Comparison of ENCODE assay signal across 8 mouse cellular contexts in genomic region chr4:133090276-133090719, GRCm38 (mm10). TPM values are rescaled to one million over a fixed set of nuclear protein-coding genes. Genes with fewer than 3 reads are reported as not detected.
DNase-seq lines count a peak whose midpoint lies in the region; ATAC-seq lines count a peak whose summit lies in the region.

No protein-coding gene starts in this region.

- H3K9ac ChIP-seq in kidney, embryonic 14.5 days (ENCODE audit: low read depth, low read length), result peak overlapping the region; percentile 45
- H3K9ac ChIP-seq in embryonic facial prominence, embryonic 15.5 days, result no peak overlapping the region
- peak overlapping the region; percentile 49 for H3K9ac ChIP-seq in hindbrain, embryonic 16.5 days (ENCODE audit: low read depth, low read length)
- H3K9ac ChIP-seq in midbrain, embryonic 15.5 days, result no peak overlapping the region

- no peak for DNase-seq in kidney, adult 18-20 months
- no peak for DNase-seq in adrenal gland, adult 18-20 months (ENCODE audit: low spot score in 2 of 2)
- no peak for DNase-seq in cerebellum, postnatal 36 days
- DNase-seq in cerebellum, adult 8-10 months, result no peak

- H3K4me2 ChIP-seq in kidney, embryonic 14.5 days (replicated peaks; ENCODE audit: low read depth, low read length), result 0 out of 2 replicates have a peak overlapping the region, but pooled peaks have one; percentile 12
- peak overlapping the region; percentile 37 for H3K4me2 ChIP-seq in embryonic facial prominence, embryonic 15.5 days (replicated peaks)
- peak overlapping the region; percentile 22; the same call in 1 of the 2 replicates for H3K4me2 ChIP-seq in hindbrain, embryonic 16.5 days (ENCODE audit: low read length)
- H3K4me2 ChIP-seq in midbrain, embryonic 15.5 days, result no peak overlapping the region

- no peaks in the 10 kb centered on the region for H3K36me3 ChIP-seq in kidney, embryonic 14.5 days (ENCODE audit: control insufficient read depth, insufficient read depth, low read length)
- H3K36me3 ChIP-seq in embryonic facial prominence, embryonic 15.5 days, result no peaks in the 10 kb centered on the region
- no peaks in the 10 kb centered on the region for H3K36me3 ChIP-seq in hindbrain, embryonic 16.5 days (ENCODE audit: control insufficient read depth, insufficient read depth, low read length)
- no peaks in the 10 kb centered on the region for H3K36me3 ChIP-seq in midbrain, embryonic 15.5 days (replicated peaks)

- H3K4me3 ChIP-seq in kidney, embryonic 14.5 days (ENCODE audit: low read length), result no peak overlapping the region
- H3K4me3 ChIP-seq in embryonic facial prominence, embryonic 15.5 days (replicated peaks), result no peak overlapping the region
- H3K4me3 ChIP-seq in hindbrain, embryonic 16.5 days (ENCODE audit: low read length), result no peak overlapping the region
- H3K4me3 ChIP-seq in midbrain, embryonic 15.5 days, result no peak overlapping the region

- H3K9me3 ChIP-seq in kidney, embryonic 14.5 days (ENCODE audit: control insufficient read depth, low read length), result no peaks in the 10 kb centered on the region
- H3K9me3 ChIP-seq in embryonic facial prominence, embryonic 15.5 days (replicated peaks), result no peaks in the 10 kb centered on the region
- no peaks in the 10 kb centered on the region for H3K9me3 ChIP-seq in hindbrain, embryonic 16.5 days (ENCODE audit: control insufficient read depth, low read length)
- H3K9me3 ChIP-seq in midbrain, embryonic 15.5 days, result no peaks in the 10 kb centered on the region

- H3K27me3 ChIP-seq in kidney, embryonic 14.5 days (ENCODE audit: control insufficient read depth, insufficient read depth, low read length), result no peaks in the 10 kb centered on the region
- no peaks in the 10 kb centered on the region for H3K27me3 ChIP-seq in embryonic facial prominence, embryonic 15.5 days
- no peaks in the 10 kb centered on the region for H3K27me3 ChIP-seq in hindbrain, embryonic 16.5 days (replicated peaks; ENCODE audit: control insufficient read depth, insufficient read depth, low read length)
- no peaks in the 10 kb centered on the region for H3K27me3 ChIP-seq in midbrain, embryonic 15.5 days (replicated peaks)

- no peak for ATAC-seq in kidney, embryonic 14.5 days (ENCODE audit: low FRiP score, low TSS enrichment)
- no peak; the same call in 1 of the 2 replicates for ATAC-seq in embryonic facial prominence, embryonic 15.5 days (ENCODE audit: insufficient number of reproducible peaks, low FRiP score, low TSS enrichment, low read depth)
- peak; percentile 7; the same call in 1 of the 2 replicates for ATAC-seq in hindbrain, embryonic 16.5 days
- ATAC-seq in midbrain, embryonic 15.5 days (replicated peaks), result no peak

- peaks cover 87% of the 10 kb centered on the region for H3K4me1 ChIP-seq in kidney, embryonic 14.5 days (ENCODE audit: control insufficient read depth, insufficient read depth, low read length)
- H3K4me1 ChIP-seq in embryonic facial prominence, embryonic 15.5 days, result peaks cover 92% of the 10 kb centered on the region
- H3K4me1 ChIP-seq in hindbrain, embryonic 16.5 days (ENCODE audit: control insufficient read depth, insufficient read depth, low read depth, low read length), result peaks cover 72% of the 10 kb centered on the region
- peaks cover 78% of the 10 kb centered on the region for H3K4me1 ChIP-seq in midbrain, embryonic 15.5 days

- peak overlapping the region; percentile 86 for H3K27ac ChIP-seq in kidney, embryonic 14.5 days (ENCODE audit: low read depth, low read length)
- H3K27ac ChIP-seq in embryonic facial prominence, embryonic 15.5 days (replicated peaks), result peak overlapping the region; percentile 95
- peak overlapping the region; percentile 69 for H3K27ac ChIP-seq in hindbrain, embryonic 16.5 days (ENCODE audit: low read depth, low read length)
- peak overlapping the region; percentile 71 for H3K27ac ChIP-seq in midbrain, embryonic 15.5 days

- WGBS in kidney, embryonic 14.5 days, result 32% methylated on average over 8 of the region's 8 CpGs
- 17% methylated on average over 8 of the region's 8 CpGs for WGBS in embryonic facial prominence, embryonic 15.5 days
- WGBS in hindbrain, embryonic 16.5 days, result 24% methylated on average over 8 of the region's 8 CpGs
- 25% methylated on average over 8 of the region's 8 CpGs for WGBS in midbrain, embryonic 15.5 days

RNA-seq across cellular contexts. Expression of gene Wasf2, which starts 40.0 kb away (rescaled TPM):
- 103 and 143 TPM in 2 replicates for polyA plus RNA-seq in kidney, embryonic 14.5 days (2014; fragmentation: Nextera tagmentation; extraction: Ambion mirVana)
- 116 and 118 TPM in 2 replicates for polyA plus RNA-seq in embryonic facial prominence, embryonic 15.5 days (2015; fragmentation: Nextera tagmentation; extraction: Ambion mirVana)
- 22.7 and 23.2 TPM in 2 replicates for polyA plus RNA-seq in hindbrain, embryonic 16.5 days (2015; fragmentation: Nextera tagmentation; extraction: Ambion mirVana)
- polyA plus RNA-seq in midbrain, embryonic 15.5 days (2015; fragmentation: Nextera tagmentation; extraction: Ambion mirVana), result 27.4 and 27.7 TPM in 2 replicates
- total RNA-seq in adrenal gland, adult 18-20 months (2021), result 100 to 1,000 TPM in 1 of 2 experiments, 10 to 100 TPM in 1; 97.5 to 102 TPM

Comparison
In these comparisons a context has a peak if more than half of its experiments do, and no peak if none do; other contexts are left out.
1. H3K9ac ChIP-seq: peak in kidney, embryonic 14.5 days (single experiment) and hindbrain, embryonic 16.5 days (single experiment); none in embryonic facial prominence, embryonic 15.5 days (single experiment) and midbrain, embryonic 15.5 days (single experiment).
2. Peak in every context shown above with its lines, with median percentiles within 50 percentile points of each other: H3K27ac ChIP-seq.